Mouse (Mus musculus): ENCODE results near the gene Acap2. TPM values are rescaled to one million over a fixed set of nuclear protein-coding genes. Genes with fewer than 3 reads are reported as not detected.

Gene Acap2
- polyA plus RNA-seq, 1 experiment = 0.18 TPM

- peaks cover 8% of the 10 kb centered on the region for H3K27me3 ChIP-seq (ENCODE audit: control insufficient read depth)
- no peak overlapping the region for H3K4me3 ChIP-seq (replicated peaks)
- H3K9me3 ChIP-seq (ENCODE audit: control insufficient read depth, low read length) = peaks cover 6% of the 10 kb centered on the region
- no peaks in the 10 kb centered on the region for H3K36me3 ChIP-seq (ENCODE audit: control insufficient read depth)
- H3K4me1 ChIP-seq (ENCODE audit: control insufficient read depth) = no peaks in the 10 kb centered on the region; the same call in 1 of the 2 replicates
- TF ChIP-seq GATA1 (IDR thresholded peaks at IDR 0.05; ENCODE audit: low read length) (no peak), TAL1 (IDR thresholded peaks at IDR 0.05; ENCODE audit: low read length) (no peak)
Observed at GRCm38 (mm10) chr16:31211503-31211902, 10.5 kb upstream of the Acap2 start.

- H3K4me1 ChIP-seq (ENCODE audit: control insufficient read depth) = no peaks in the 10 kb centered on the region; the same call in 1 of the 2 replicates
- TF ChIP-seq TAL1 (IDR thresholded peaks at IDR 0.05; ENCODE audit: low read length) = no peak
- TF ChIP-seq GATA1 (IDR thresholded peaks at IDR 0.05; ENCODE audit: low read length) = no peak
- H3K27me3 ChIP-seq (ENCODE audit: control insufficient read depth) = peaks cover 8% of the 10 kb centered on the region
- H3K4me3 ChIP-seq (replicated peaks) = no peak overlapping the region
- no peaks in the 10 kb centered on the region for H3K36me3 ChIP-seq (ENCODE audit: control insufficient read depth)
- peaks cover 3% of the 10 kb centered on the region for H3K9me3 ChIP-seq (ENCODE audit: control insufficient read depth, low read length)
Observed at GRCm38 (mm10) chr16:31210453-31210852, 9.4 kb upstream of the Acap2 start.

- Histone ChIP-seq H3K27me3 (ENCODE audit: control insufficient read depth) (peaks cover 8% of the 10 kb centered on the region), H3K9me3 (ENCODE audit: control insufficient read depth, low read length) (no peaks in the 10 kb centered on the region), H3K4me1 (ENCODE audit: control insufficient read depth) (no peaks in the 10 kb centered on the region; the same call in 1 of the 2 replicates), H3K36me3 (ENCODE audit: control insufficient read depth) (no peaks in the 10 kb centered on the region), H3K4me3 (replicated peaks) (no peak overlapping the region)
- no peak for TF ChIP-seq GATA1 (IDR thresholded peaks at IDR 0.05; ENCODE audit: low read length)
- no peak for TF ChIP-seq TAL1 (IDR thresholded peaks at IDR 0.05; ENCODE audit: low read length)
Observed at GRCm38 (mm10) chr16:31209911-31210310, 8.9 kb upstream of the Acap2 start.

- Histone ChIP-seq H3K4me1 (ENCODE audit: control insufficient read depth) (peaks cover 9% of the 10 kb centered on the region), H3K36me3 (ENCODE audit: control insufficient read depth) (no peaks in the 10 kb centered on the region), H3K27me3 (ENCODE audit: control insufficient read depth) (peaks cover 8% of the 10 kb centered on the region), H3K9me3 (ENCODE audit: control insufficient read depth, low read length) (no peaks in the 10 kb centered on the region), H3K4me3 (replicated peaks) (no peak overlapping the region)
- no peak for TF ChIP-seq GATA1 (IDR thresholded peaks at IDR 0.05; ENCODE audit: low read length)
- no peak for TF ChIP-seq TAL1 (IDR thresholded peaks at IDR 0.05; ENCODE audit: low read length)
Observed at GRCm38 (mm10) chr16:31205726-31206125, 4.7 kb upstream of the Acap2 start.

- Histone ChIP-seq H3K27me3 (ENCODE audit: control insufficient read depth) (peaks cover 8% of the 10 kb centered on the region), H3K4me1 (ENCODE audit: control insufficient read depth) (peaks cover 15% of the 10 kb centered on the region), H3K9me3 (ENCODE audit: control insufficient read depth, low read length) (no peaks in the 10 kb centered on the region), H3K36me3 (ENCODE audit: control insufficient read depth) (no peaks in the 10 kb centered on the region), H3K4me3 (replicated peaks) (no peak overlapping the region)
- TF ChIP-seq TAL1 (IDR thresholded peaks at IDR 0.05; ENCODE audit: low read length) (no peak), GATA1 (IDR thresholded peaks at IDR 0.05; ENCODE audit: low read length) (no peak)
Observed at GRCm38 (mm10) chr16:31205187-31205586, 4.1 kb upstream of the Acap2 start.

GRCm38 (mm10) chr16:31204216-31204615 is 3.2 kb upstream of the Acap2 start:
- Histone ChIP-seq H3K4me3 (replicated peaks) (no peak overlapping the region), H3K9me3 (ENCODE audit: control insufficient read depth, low read length) (no peaks in the 10 kb centered on the region), H3K27me3 (ENCODE audit: control insufficient read depth) (peaks cover 9% of the 10 kb centered on the region), H3K36me3 (ENCODE audit: control insufficient read depth) (no peaks in the 10 kb centered on the region), H3K4me1 (ENCODE audit: control insufficient read depth) (peaks cover 22% of the 10 kb centered on the region)
- TF ChIP-seq TAL1 (IDR thresholded peaks at IDR 0.05; ENCODE audit: low read length) = no peak
- TF ChIP-seq GATA1 (IDR thresholded peaks at IDR 0.05; ENCODE audit: low read length) = no peak

- peak overlapping the region; percentile 93 for H3K4me3 ChIP-seq (replicated peaks)
- TF ChIP-seq TAL1 (IDR thresholded peaks at IDR 0.05; ENCODE audit: low read length) (no peak), GATA1 (IDR thresholded peaks at IDR 0.05; ENCODE audit: low read length) (no peak)
- H3K4me1 ChIP-seq (ENCODE audit: control insufficient read depth) = peaks cover 22% of the 10 kb centered on the region
- no peaks in the 10 kb centered on the region for H3K36me3 ChIP-seq (ENCODE audit: control insufficient read depth)
- H3K27me3 ChIP-seq (ENCODE audit: control insufficient read depth) = peaks cover 9% of the 10 kb centered on the region
- no peaks in the 10 kb centered on the region for H3K9me3 ChIP-seq (ENCODE audit: control insufficient read depth, low read length)
Observed at GRCm38 (mm10) chr16:31201704-31202103, 659 bp upstream of the Acap2 start.

GRCm38 (mm10) chr16:31199926-31200789 is 887 bp downstream of the Acap2 start:
- Histone ChIP-seq H3K4me3 (replicated peaks) (peak overlapping the region; percentile 93), H3K4me1 (ENCODE audit: control insufficient read depth) (peaks cover 22% of the 10 kb centered on the region), H3K27me3 (ENCODE audit: control insufficient read depth) (peaks cover 9% of the 10 kb centered on the region), H3K36me3 (ENCODE audit: control insufficient read depth) (no peaks in the 10 kb centered on the region), H3K9me3 (ENCODE audit: control insufficient read depth, low read length) (no peaks in the 10 kb centered on the region)
- TF ChIP-seq TAL1 (IDR thresholded peaks at IDR 0.05; ENCODE audit: low read length) (no peak), GATA1 (IDR thresholded peaks at IDR 0.05; ENCODE audit: low read length) (no peak)

GRCm38 (mm10) chr16:31199591-31199925 is 1.5 kb downstream of the Acap2 start:
- Histone ChIP-seq H3K9me3 (ENCODE audit: control insufficient read depth, low read length) (no peaks in the 10 kb centered on the region), H3K36me3 (ENCODE audit: control insufficient read depth) (no peaks in the 10 kb centered on the region), H3K4me1 (ENCODE audit: control insufficient read depth) (peaks cover 25% of the 10 kb centered on the region), H3K27me3 (ENCODE audit: control insufficient read depth) (peaks cover 9% of the 10 kb centered on the region), H3K4me3 (replicated peaks) (peak overlapping the region; percentile 93)
- TF ChIP-seq GATA1 (IDR thresholded peaks at IDR 0.05; ENCODE audit: low read length) (no peak), TAL1 (IDR thresholded peaks at IDR 0.05; ENCODE audit: low read length) (no peak)
